In genomic region chr14:25359824-25360294, GRCm38 (mm10) we compare ENCODE assay signal across 10 mouse cellular contexts.
A peak's percentile ranks its signal among the peaks of the same experiment; 100 is the strongest.
DNase-seq lines count a peak whose midpoint lies in the region; ATAC-seq and TF ChIP-seq lines count a peak whose summit lies in the region.
"Had no signal": no experiment of that assay in that cellular context is flagged by ENCODE, and none has a peak within 500 bp of the region (broad histone marks: within the 10 kb centered on the region; RNA-seq: fewer than 3 reads in every experiment).

No protein-coding gene starts in this region.

- H3K4me1 ChIP-seq in lung, adult 2 months (ENCODE audit: control insufficient read depth, insufficient read depth, low read length) = no peaks in the 10 kb centered on the region
- peaks cover 4% of the 10 kb centered on the region for H3K4me1 ChIP-seq in stomach, postnatal 0 days (replicated peaks; ENCODE audit: control insufficient read depth, insufficient read depth)
- no peaks in the 10 kb centered on the region for H3K4me1 ChIP-seq in liver, postnatal 0 days (ENCODE audit: insufficient read depth)

- H3K4me3 ChIP-seq in lung, adult 2 months (replicated peaks; ENCODE audit: extremely low read depth, low read depth, low read length) = no peak overlapping the region
- no peak overlapping the region for H3K4me3 ChIP-seq in stomach, postnatal 0 days (ENCODE audit: low read depth, low read length)
- H3K4me3 ChIP-seq in liver, postnatal 0 days (ENCODE audit: low read depth, low read length) = no peak overlapping the region

- H3K9me3 ChIP-seq in stomach, postnatal 0 days (ENCODE audit: control insufficient read depth, low read length) = no peaks in the 10 kb centered on the region
- no peaks in the 10 kb centered on the region for H3K9me3 ChIP-seq in liver, postnatal 0 days (ENCODE audit: low read length)

- TF ChIP-seq POLR2A in lung, adult 2 months (IDR thresholded peaks at IDR 0.05; ENCODE audit: borderline replicate concordance, extremely low read depth, low read depth, low read length) = no peak

- 54% methylated on average over 3 of the region's 3 CpGs for WGBS in lung, adult 2 months
- WGBS in stomach, postnatal 0 days = 55% methylated on average over 3 of the region's 3 CpGs
- whole genome bisulfite sequencing in liver, postnatal 0 days (ENCODE audit: insufficient replicate concordance) = 78% methylated on average over 3 of the region's 3 CpGs

- no peak for TF ChIP-seq EP300 in stomach, postnatal 0 days (optimal IDR thresholded peaks at IDR 0.05)
- no peak for TF ChIP-seq EP300 in liver, postnatal 0 days (IDR thresholded peaks at IDR 0.05; ENCODE audit: low read depth)

- no peak overlapping the region for H3K9ac ChIP-seq in stomach, postnatal 0 days (ENCODE audit: low read length)
- H3K9ac ChIP-seq in liver, postnatal 0 days (replicated peaks) = no peak overlapping the region

- no peak overlapping the region for H3K4me2 ChIP-seq in stomach, postnatal 0 days (replicated peaks; ENCODE audit: low read depth)
- H3K4me2 ChIP-seq in liver, postnatal 0 days (ENCODE audit: low read depth, low read length) = no peak overlapping the region

- no peaks in the 10 kb centered on the region for H3K27me3 ChIP-seq in stomach, postnatal 0 days (ENCODE audit: control insufficient read depth, insufficient read depth, low read length)
- H3K27me3 ChIP-seq in liver, postnatal 0 days (ENCODE audit: insufficient read depth, low read length) = no peaks in the 10 kb centered on the region
- H3K27me3 ChIP-seq: CH12.LX had no signal

- peak overlapping the region; percentile 56 for H3K27ac ChIP-seq in stomach, postnatal 0 days (replicated peaks)
- no peak overlapping the region for H3K27ac ChIP-seq in liver, postnatal 0 days (ENCODE audit: low read depth)

- intact Hi-C loops in gastrocnemius, postnatal 36 days (cut with DNase I) = no loop called here
- intact Hi-C loops in heart, postnatal 36 days (cut with DNase I) = no loop called here

- H3K36me3 ChIP-seq in stomach, postnatal 0 days (ENCODE audit: control insufficient read depth, insufficient read depth, low read length) = no peaks in the 10 kb centered on the region
- no peaks in the 10 kb centered on the region for H3K36me3 ChIP-seq in liver, postnatal 0 days (replicated peaks; ENCODE audit: insufficient read depth, low read length)

- peak; percentile 72; the same call in 1 of the 2 replicates for ATAC-seq in stomach, postnatal 0 days (ENCODE audit: low FRiP score, low TSS enrichment)
- no peak for ATAC-seq in liver, postnatal 0 days
- ATAC-seq: inflammation-experienced regulatory T-cells, adult 6 months had no signal

- peak; percentile 45 to 53 for DNase-seq in lung, adult 18-20 months
- DNase-seq in lung, adult 2 months = no peak
- DNase-seq in gastrocnemius, postnatal 36 days = peak; percentile 66
- DNase-seq in heart, postnatal 36 days = peak; percentile 64 to 67
- DNase-seq in stomach, postnatal 0 days (ENCODE audit: low spot score) = peak; percentile 31
- DNase-seq in thymus, postnatal 4 days = no peak
- DNase-seq in liver, postnatal 0 days = no peak
- DNase-seq in spleen, adult 12 weeks (ENCODE audit: low spot score) = no peak

- TF ChIP-seq CTCF in lung, adult 2 months (IDR thresholded peaks at IDR 0.05; ENCODE audit: insufficient read depth, low read length) = no peak
- no peak for TF ChIP-seq CTCF in stomach, postnatal 0 days (IDR thresholded peaks at IDR 0.05; ENCODE audit: low read depth)
- no peak for TF ChIP-seq CTCF in liver, postnatal 0 days (IDR thresholded peaks at IDR 0.05; ENCODE audit: low read depth)

Comparison
In these comparisons a context has a peak if more than half of its experiments do, and no peak if none do; other contexts are left out.
1. DNase-seq: peak in lung, adult 18-20 months (2 of 2), gastrocnemius, postnatal 36 days (2 of 2), heart, postnatal 36 days (2 of 2) and stomach, postnatal 0 days (single experiment); none in lung, adult 2 months (single experiment), thymus, postnatal 4 days (single experiment), liver, postnatal 0 days (single experiment) and spleen, adult 12 weeks (single experiment).